Mouse (Mus musculus) CD8-positive naive resting alpha-beta T cell, adult 2 months (primary cell): Measurements from ENCODE around the gene Esyt2.

Experiments
- DNase-seq, 2 experiments: peaks; one replicate each; pipeline ENCODE4 v3.0.0; 2022; ENCODE audit warnings: low read depth in 2 of 2, low spot score in 2 of 2

Gene Esyt2

GRCm38 (mm10) chr12:116352404-116352803 is 71.4 kb downstream of the Esyt2 start:
- no peak for DNase-seq

DNA sequence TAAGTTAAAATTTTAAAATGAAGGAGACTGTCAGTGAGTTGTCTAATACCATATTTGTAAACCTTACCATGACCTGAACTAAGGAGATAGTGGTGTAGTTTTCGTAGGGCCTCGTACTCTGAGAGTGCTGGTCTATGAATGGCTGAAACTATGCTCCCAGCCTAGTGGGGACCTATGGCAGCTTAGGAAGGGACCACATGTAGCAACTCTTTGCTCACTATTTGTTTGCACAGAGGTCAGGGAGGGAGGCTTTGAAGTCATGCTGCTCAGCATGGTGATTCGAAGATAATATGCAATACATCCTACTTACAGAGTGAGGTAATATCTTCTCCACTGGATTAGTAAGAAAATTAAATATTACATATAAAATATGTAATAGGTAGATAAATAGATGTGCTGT is 73.7 kb downstream of the Esyt2 start:
- no peak for DNase-seq

- DNase-seq = no peak
Measured at GRCm38 (mm10) chr12:116362091-116362490, 81.1 kb downstream of the Esyt2 start.

- no peak for DNase-seq
Measured at GRCm38 (mm10) chr12:116366900-116367299, 85.9 kb downstream of the Esyt2 start.

GRCm38 (mm10) chr12:116367346-116367745 is 86.3 kb downstream of the Esyt2 start:
- no peak for DNase-seq

DNA sequence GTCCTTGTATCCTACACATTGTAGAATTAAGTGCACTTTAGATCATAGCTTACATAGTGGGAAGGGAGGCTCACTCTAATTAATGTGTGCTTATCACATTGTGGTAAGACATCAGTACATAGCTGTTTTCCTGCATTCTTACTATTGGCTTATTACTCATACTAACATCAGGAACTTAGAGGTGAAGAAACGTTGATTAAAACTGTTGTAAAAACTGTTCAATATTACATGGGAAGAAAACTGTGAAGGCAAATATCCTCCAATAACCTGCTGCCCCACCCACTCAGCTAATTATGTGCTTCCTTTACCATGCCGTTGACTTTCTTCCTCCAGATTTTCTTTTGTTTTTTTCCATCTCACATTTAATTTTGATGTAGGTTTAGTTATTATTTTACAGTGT is 87.9 kb downstream of the Esyt2 start:
- DNase-seq = no peak

GRCm38 (mm10) chr12:116383101-116383500 is 102.1 kb downstream of the Esyt2 start:
- DNase-seq = no peak

DNA sequence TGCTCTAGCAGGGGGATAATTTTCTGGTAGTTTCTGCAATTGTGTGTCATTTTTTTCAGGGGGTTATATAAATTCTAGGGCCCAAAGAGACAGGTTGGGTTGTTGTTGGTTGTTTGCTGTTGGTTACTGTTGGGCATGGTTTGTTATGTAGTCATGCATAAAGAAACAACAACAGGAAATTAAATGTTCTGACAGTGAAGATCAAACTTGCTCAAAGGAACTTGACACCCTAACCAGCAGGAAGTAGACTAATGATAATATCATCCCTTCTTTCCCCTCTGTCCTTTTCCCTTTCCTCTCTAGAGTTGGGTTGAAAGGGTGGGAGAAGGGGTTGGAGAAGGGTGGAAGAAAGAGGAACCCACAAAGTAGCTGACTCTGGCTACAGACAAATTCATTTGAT is 103.0 kb downstream of the Esyt2 start:
- no peak for DNase-seq

GRCm38 (mm10) chr12:116386802-116387201 is 105.8 kb downstream of the Esyt2 start:
- no peak for DNase-seq

DNA sequence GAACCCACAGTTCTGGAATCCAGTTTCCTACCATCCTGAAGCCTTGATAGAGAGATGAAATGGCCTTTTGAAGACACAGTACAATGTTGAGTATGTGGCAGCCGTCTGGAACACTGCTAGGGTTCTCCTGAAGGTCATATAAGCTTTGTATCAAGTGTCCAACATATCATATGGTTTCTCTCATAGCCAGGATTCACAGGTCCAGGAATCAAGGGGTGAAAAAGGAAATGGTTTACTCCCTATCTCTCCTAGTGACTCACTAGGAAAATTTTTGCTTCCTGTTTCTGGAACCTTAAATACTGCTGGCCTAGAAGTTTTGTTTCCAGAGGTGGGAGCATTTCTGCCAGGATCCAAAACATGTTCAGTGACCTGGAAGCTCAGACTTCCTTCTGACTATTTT is 108.9 kb downstream of the Esyt2 start:
- no peak for DNase-seq

DNA sequence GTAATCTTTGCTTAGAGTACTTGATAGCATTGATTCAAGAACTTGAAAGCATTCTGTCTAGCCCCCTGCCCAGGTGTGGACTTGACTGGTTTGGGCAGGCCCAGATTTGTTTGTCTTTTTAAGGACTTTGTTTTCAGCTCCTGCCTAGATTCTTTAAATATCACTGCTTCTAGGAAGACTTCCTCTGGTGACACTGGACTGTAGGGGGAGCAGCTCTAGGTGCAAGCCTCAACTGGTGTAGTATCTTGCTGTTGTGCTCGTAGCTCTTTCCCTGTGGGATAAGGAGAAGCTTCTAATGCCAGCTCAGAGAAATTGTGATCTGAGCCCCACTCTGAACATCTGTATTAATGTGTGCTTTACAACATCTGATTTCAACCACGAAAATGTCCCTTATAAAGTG is 113.3 kb downstream of the Esyt2 start:
- no peak for DNase-seq

DNA sequence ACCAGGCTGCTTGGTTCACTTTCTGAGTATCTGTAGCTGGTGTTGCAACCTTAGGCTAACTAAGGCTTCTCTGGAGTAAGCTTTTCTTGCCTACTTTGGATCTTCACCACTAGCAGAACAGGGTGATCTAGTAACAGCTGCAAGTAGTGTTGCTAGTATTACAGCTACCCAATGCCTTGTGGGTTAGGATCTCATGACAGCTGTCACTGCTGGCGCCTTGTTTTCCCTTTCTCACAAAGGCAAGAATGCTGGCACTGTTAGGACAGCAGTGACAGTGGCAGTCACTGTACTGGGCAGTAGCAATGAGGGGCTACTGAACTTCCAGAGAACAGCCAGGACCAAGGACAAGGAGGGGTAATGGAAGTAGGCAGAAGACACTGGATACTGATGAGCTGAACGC is 114.3 kb downstream of the Esyt2 start:
- DNase-seq = no peak

DNA sequence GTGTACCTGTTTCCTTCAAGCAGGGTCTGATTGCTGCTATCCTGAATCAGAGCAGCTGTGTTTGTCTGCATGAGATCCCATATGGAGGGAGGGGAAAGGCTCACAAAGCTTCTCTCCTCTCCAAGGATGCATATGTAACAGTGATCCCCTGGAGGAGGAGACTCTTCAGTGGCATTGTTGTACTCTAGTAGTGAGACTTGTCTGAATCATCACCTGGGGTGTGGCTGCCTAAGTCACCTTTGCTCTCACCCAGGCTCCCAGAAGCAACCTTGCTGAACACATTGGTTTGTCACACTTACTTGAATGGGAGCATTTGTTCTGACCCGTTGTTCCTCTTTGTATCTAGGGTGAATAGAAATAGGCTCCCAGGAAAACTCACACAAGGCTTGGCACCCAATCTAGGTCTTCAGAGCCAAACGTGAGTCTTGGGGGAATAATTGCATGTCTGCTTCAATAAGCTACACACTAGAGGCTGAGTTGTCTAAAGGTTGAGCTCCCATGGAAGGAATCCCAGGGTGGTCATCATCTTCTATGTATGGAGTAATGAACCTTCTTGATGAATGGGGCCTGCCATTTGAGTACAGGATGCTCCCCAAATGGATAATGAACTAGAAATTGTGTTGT is 115.2 kb downstream of the Esyt2 start:
- no peak for DNase-seq

DNA sequence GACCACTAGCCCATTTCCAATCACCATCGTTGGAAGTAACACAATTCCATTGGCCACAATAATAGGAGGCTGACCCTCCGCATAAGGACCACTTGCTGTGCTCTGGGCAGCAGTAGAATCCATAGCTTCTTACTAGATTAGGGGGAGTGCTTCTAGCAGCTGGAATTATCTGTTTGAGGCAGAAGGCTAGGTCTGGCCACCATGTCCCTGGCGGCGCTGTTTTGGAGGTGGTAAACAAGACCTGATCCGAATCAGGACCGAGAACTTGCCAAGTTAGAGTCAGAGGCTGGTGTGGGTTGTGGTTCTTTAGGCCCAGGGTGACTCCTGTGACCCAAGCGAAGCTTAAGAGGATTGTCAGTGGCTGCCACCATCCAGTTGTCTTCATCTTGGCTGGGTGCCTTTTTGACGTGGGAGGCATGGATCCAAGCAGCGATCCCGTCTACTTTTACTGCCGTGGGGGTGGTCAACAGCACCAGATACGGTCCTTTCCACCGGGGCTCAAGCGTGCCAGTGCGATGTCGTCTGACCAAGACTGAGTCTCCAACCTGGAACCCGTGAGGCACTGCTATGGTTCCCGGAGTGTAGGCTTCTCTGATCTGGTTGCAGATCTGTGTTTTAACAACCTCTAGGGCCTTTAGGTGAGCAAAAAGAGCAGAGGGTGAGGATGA is 123.2 kb downstream of the Esyt2 start:
- DNase-seq = peak; percentile 0 to 2

GRCm38 (mm10) chr12:116405045-116405835 is 124.2 kb downstream of the Esyt2 start, which contains the start of gene Ncapg2:
Ncapg2 (plus strand) TSS chr12:116405402.
- DNase-seq = peak; percentile 97 to 99

- no peak for DNase-seq
Measured at GRCm38 (mm10) chr12:116405836-116406155, 124.8 kb downstream of the Esyt2 start.

DNA sequence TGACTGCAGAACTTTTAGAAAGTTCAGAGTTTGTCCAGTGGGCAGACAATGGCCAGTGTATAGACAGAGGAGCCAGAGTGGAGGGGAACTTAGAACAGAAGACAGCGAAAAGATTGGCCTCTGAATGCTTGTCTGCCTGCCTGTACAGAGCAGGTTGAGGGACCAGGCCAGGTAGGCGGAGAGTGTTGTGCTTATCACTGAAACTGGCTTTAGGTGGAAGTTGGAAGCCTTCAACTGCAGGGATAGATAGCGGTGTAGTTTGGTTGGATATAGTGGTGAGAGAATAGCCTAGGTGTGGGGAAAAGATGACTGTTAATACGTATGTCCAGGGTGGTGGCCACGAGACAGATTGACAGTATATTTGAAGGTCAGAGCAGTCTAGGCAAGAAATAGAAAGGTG is 126.9 kb downstream of the Esyt2 start:
- DNase-seq = no peak

- no peak for DNase-seq
Measured at GRCm38 (mm10) chr12:116414941-116415340, 133.9 kb downstream of the Esyt2 start.

DNA sequence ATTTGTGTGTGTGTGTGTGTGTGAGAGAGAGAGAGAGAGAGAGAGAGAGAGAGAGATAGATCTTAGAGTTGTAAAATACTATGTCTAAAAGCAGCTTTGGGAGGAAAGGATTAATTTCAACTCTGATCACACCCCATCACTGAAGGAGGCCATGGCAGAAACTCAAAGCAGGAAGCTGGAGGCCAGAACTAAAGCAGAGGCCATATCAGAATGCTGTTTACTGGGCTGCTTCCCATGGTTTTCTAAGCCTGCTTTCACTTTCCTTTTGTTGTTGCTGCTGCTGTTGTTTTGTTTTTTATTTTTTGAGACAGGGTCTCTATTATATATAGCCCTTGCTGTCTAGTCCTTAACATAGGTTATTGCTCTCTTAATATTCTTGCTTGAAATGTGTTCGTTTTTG is 135.5 kb downstream of the Esyt2 start:
- no peak for DNase-seq

DNA sequence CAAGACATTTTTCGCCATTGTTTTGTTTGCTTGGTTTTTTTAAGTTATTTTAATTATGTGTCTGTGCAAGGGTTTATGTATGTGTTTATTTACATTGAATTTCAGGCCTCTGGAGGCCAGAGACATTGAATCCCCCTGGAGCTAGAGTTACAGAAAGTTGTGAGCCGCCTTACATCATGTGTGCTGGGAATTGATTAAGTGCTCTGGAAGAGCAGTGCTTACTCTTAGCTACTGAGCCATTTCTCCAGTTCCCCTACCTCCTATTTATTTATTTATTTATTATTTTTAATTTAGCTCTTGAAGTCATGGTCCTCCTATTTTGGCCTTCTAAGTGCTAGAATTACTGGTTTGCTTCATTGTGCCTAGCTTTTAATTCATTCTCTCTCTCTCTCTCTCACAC is 140.7 kb downstream of the Esyt2 start:
- DNase-seq = no peak

GRCm38 (mm10) chr12:116425392-116425791 is 144.4 kb downstream of the Esyt2 start:
- DNase-seq = no peak

DNA sequence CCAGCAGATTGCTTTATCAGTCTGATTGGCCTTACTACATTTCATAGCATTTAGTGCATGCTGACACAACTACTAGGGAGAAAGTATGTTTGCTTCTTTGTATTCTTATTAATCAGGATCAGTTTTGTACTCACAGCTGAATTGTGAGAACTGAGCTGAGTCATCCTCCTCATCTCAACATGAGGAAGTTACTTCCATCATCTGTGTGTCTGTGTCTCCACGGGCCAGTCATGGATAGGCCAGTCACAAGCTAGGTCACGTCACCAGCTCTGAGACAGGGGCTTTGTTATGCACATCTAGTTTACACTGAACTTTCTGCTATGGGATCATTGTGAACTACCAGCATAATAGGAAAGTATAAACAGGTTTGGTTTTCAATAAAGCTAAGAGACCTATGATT is 152.7 kb downstream of the Esyt2 start:
- no peak for DNase-seq
